Mouse (Mus musculus) Patski (cell line): ENCODE data around the gene Fer1l4. TPM values are rescaled to one million over a fixed set of nuclear protein-coding genes. Genes with fewer than 3 reads are reported as not detected.
A peak's percentile ranks its signal among the peaks of the same experiment; 100 is the strongest.

Experiments
- ATAC-seq: fragments of 100-300 bp; one replicate; pipeline ENCODE4 v1.8.0; 2021
- CTCF ChIA-PET: fragments of 350-600 bp; sonication (Branson Sonifier 250); formaldehyde crosslinking; loops from one replicate; lab custom pipeline; 2022; ENCODE audit warnings: inconsistent platforms; lab: Charles Lee
- POLR2A ChIA-PET: fragments of 350-600 bp; sonication (Branson Sonifier 250); formaldehyde crosslinking; loops from one replicate; lab custom pipeline; 2022; ENCODE audit warnings: antibody characterized with exemption, inconsistent platforms; lab: Charles Lee
- DNase-seq: peaks from one replicate; pipeline ENCODE4 v3.0.0-alpha.2; 2011; ENCODE audit warnings: low read depth, low spot score
- H3K27me3 ChIP-seq: fragments of 371-371 bp; one replicate; pipeline ENCODE4 v1.5.1; 2021
- CTCF ChIP-seq: fragments of 100-300 bp; IDR thresholded peaks from one replicate; pipeline ENCODE4 v1.5.1; 2021
- in situ Hi-C: fragments of 300-500 bp; cut with MboI; formaldehyde crosslinking; loops from 3 replicates; pipeline ENCODE4 v1.11.1; 2018; ENCODE audit warnings: low pct_unique_long_range_greater_than_20kb, mixed read lengths
- polyA plus RNA-seq: library from polyadenylated mRNA; unstranded; gene quantifications from one replicate; pipeline ENCODE4 v1.2.3, GENCODE M21; 2021

The Fer1l4 gene
- polyA plus RNA-seq, 1 experiment from 2014 or later: not detected

DNA sequence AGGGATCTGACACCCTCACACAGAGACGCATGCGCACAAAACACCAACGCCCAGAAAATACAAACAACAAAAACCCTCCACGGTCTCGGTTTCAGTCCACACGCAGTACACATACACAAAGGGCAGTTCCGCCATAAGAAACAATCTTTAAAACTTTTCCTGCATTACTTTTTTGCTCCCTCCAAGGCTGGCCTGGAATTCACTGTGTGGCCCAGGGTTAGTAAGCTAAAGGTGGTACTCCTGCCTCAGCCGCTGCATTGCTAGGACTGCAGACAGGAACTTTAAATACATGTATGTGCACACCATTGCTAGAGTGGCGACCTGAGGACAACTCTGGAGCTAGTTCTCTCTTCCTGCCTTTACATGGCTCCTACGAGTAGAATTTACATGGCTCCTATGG, 18.5 kb upstream of the Fer1l4 start:
- H3K27me3 ChIP-seq: no peaks in the 10 kb centered on the region
- no peak for DNase-seq
- no peak for ATAC-seq
- in situ Hi-C loops: no loop called here
- ChIA-PET CTCF (no interaction called here), POLR2A (interaction anchor here (1.5 kb wide), 1 partner anchor 10 kb away, joined by 3 read pairs; no protein-coding TSS in a partner anchor)
- no peak for TF ChIP-seq CTCF

DNA sequence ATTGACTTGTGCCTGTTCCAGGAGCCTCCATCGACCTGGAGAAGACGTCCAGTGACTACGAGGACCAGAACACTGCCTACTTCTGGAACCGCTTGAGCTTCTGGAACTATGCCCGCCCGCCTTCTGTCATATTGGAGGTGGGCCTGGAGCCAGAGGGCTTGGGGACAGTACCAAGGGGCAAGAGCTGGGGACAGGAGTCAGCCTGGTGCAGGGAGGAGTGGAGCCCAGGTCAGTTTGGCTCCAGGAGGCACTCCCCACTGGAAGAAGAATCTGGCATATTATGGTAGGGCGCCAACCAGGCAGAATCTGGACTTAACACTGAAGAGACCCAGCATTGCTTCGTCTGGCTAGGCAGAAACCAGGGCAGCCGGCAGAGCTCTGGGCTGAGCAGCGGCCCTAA, 15.2 kb upstream of the Fer1l4 start:
- CTCF ChIA-PET: interaction anchor here (1.5 kb wide), 1 partner anchor 15 kb away, joined by 3 read pairs; no protein-coding TSS in a partner anchor
- DNase-seq: no peak
- POLR2A ChIA-PET: no interaction called here
- in situ Hi-C loops: no loop called here
- ATAC-seq: no peak
- TF ChIP-seq CTCF: no peak
- H3K27me3 ChIP-seq: peaks cover 3% of the 10 kb centered on the region

DNA sequence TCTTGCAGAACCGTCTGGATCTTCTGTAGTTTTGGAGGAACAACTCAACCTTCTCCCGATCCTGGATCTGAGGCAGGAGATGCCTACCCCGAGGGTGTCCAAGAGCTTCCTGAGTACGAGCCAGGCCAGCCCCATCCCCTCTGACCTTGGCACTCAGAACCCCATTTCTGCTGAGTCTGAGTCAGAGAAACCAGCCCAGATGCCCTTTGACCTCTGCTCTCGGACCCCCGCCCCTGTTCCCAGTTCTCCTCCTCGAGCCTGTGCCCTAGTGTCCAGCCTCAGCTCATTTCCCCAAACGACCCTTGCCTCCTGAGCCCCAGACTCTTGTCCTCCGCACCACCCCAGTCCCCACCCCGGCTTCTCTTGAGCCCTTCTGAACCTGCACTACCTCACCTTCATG, 13.4 kb upstream of the Fer1l4 start:
- CTCF ChIA-PET: no interaction called here
- in situ Hi-C loops: no loop called here
- TF ChIP-seq CTCF: no peak
- no peak for ATAC-seq
- POLR2A ChIA-PET: no interaction called here
- no peak for DNase-seq
- H3K27me3 ChIP-seq: peaks cover 5% of the 10 kb centered on the region

DNA sequence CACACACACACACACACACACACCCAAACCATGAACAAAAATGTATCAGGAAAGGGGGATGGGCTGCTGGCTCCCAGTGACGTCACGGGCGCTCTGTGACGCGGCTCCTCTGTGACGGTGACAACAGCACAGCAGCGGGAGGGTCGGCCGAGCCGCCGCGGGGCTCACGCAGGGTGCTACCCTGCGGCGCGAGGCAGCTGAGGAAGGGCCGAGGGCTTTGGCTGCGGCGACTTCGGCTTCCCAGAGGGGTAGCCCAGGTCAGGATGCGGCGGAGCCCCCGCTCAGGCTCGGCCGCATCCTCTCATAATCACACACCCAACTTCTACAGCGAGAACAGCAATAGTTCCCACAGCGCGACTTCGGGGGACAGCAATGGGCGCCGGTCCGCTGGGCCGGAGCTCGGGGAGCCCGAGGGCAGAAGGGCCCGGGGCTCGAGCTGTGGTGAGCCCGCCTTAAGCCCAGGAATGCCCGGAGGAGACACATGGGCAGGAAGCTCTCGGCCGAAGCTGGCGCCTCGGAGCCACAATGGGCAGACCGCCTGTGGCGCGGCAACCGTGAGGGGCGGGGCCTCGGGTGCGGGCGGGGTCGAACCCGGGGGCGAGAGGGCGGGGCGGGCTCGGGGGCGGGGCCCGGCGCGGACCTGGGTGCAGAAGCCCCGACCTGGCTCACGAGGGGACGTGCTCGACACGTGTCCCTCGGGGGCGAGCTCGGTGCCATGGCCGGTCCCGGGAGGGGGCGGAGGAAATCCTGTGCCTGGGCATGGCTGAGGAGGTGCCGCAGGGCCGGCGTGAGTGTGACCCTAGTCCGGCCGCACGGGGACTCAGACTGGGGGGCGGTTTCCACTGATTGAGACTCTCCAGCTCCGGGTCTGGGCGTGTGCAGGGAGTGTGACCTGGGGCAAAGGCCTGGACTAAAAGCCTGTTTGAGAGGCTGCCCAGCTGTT, 12.6 kb upstream of the Fer1l4 start, which contains the start of gene Spag4:
Gene Spag4, plus strand, starts transcription at position 77 of the 943 bp plus-strand sequence.
- DNase-seq (peak; percentile 12), ATAC-seq (peak; percentile 62)
- CTCF ChIA-PET: no interaction called here
- POLR2A ChIA-PET: no interaction called here
- no peak for TF ChIP-seq CTCF
- H3K27me3 ChIP-seq: peaks cover 5% of the 10 kb centered on the region
- in situ Hi-C loops: no loop called here

DNA sequence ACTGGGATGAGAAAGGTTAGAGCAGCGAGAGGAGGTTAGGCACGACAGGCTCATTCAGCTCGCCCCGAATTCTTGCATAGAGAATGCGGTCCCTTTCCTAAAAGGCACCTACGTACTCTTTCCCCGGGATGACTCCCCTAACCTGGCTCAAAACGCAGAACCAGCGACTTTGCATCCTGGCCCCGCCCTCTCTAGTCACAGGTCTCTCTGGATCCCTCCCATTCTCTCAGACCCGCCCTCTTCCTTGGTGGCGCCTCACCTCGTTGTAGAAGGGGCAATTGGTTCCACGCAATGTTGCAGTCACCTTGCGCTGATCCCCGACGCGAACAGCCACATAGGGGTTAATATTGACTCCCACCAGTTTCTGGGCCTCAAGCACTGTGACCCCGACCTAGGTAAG, 4.8 kb downstream of the Fer1l4 start:
- H3K27me3 ChIP-seq: peaks cover 19% of the 10 kb centered on the region
- TF ChIP-seq CTCF: no peak
- ATAC-seq: no peak
- POLR2A ChIA-PET: no interaction called here
- in situ Hi-C loops: loop anchor here (25.0 kb wide), 1 partner anchor 614 kb away; no protein-coding TSS in a partner anchor
- CTCF ChIA-PET: no interaction called here
- DNase-seq: no peak

DNA sequence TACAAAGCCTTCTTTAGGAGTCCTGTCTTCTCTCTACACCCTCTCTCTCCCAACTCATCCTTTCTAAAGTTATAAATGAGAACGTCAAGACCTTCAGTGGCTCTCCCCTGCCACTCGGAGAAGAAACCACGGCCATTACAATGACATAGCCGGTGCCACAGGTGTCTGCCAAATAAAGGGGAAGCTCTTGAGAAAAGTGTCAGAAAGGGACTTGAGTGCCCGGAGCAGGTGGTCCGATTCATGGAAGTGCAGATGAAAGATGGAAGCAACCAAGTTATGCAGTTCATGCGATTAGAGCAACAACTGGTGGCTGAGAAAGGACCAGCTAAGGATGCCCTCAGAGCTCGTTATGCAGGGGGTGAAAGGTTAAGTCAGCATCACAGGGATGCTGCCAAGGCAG, 9.8 kb downstream of the Fer1l4 start:
- in situ Hi-C loops: loop anchor here (25.0 kb wide), 1 partner anchor 619 kb away; no protein-coding TSS in a partner anchor
- ATAC-seq: no peak
- ChIA-PET CTCF (interaction anchor here (0.9 to 1.2 kb wide), 2 partner anchors 16 to 30 kb away, joined by 3 read pairs; no protein-coding TSS in a partner anchor), POLR2A (interaction anchor here (0.6 kb wide), 1 partner anchor 11 kb away, joined by 5 read pairs; no protein-coding TSS in a partner anchor)
- peaks cover 20% of the 10 kb centered on the region for H3K27me3 ChIP-seq
- no peak for DNase-seq
- no peak for TF ChIP-seq CTCF

DNA sequence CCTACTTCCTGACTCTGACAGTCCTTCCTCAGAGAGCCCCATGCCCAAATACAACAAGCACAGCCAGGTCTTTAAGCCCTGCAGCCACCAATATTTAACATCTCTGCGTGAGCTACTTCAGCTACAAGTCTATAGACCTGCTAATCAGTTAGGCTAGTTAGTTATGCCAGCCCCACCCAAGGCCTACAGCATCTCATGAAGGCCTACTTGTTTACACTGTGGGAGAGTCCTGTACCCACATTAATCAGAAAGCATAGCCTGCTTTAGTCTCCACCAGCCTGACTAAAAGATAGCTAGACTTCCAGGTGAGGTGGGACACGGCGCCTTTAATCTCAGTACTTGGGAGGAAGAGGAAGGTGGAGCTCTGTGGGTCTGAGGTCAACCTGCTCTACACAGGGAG, 13.4 kb downstream of the Fer1l4 start:
- DNase-seq (no peak), ATAC-seq (no peak)
- H3K27me3 ChIP-seq: peaks cover 32% of the 10 kb centered on the region
- POLR2A ChIA-PET: no interaction called here
- in situ Hi-C loops: loop anchor here (25.0 kb wide), 1 partner anchor 623 kb away; no protein-coding TSS in a partner anchor
- TF ChIP-seq CTCF: no peak
- CTCF ChIA-PET: no interaction called here

DNA sequence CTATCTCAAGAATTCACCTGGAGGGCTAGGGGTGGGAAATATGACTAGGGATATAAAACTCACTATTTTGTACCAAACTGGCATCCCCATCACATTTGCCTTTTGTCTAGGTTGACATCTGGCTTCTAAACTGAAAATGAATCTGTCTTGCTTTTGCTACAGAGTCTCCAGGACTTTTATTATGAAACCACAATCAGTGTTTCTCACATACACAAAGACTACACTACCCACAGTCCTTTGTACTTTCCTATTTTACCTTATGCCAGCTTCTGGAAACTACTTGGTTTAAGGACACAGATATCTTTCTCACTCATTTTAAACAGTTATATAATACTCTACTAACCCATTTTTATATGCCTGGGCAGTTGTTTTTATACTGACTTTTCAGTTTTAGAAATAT, 27.3 kb downstream of the Fer1l4 start:
- POLR2A ChIA-PET: no interaction called here
- ATAC-seq (no peak), DNase-seq (no peak)
- H3K27me3 ChIP-seq: no peaks in the 10 kb centered on the region
- no peak for TF ChIP-seq CTCF
- CTCF ChIA-PET: no interaction called here
- in situ Hi-C loops: loop anchor here (25.0 kb wide), 1 partner anchor 637 kb away; no protein-coding TSS in a partner anchor

DNA sequence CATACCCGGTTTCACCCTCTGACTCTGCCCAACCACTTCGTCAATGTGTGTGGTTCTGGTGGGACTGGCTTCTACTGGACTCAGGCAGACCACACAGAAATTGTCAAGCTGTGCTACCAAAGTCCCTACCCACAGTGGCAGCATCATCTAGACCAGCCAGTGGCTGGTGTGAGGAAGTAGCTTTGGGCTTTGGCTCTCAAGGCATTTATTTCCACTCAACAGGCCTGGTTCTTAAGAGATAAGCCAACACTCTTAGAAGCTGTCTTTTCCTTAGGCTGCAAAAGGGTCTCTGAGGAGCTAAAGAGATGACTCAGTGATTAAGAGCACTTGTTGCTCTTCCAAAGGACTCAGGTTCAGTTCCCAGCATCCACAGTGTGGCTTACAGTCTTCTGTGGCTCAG, 31.0 kb downstream of the Fer1l4 start:
- ChIA-PET CTCF (no interaction called here), POLR2A (no interaction called here)
- DNase-seq: no peak
- in situ Hi-C loops: loop anchor here (5.0 to 25.0 kb wide), 2 partner anchors 41 to 266 kb away; no protein-coding TSS in a partner anchor
- H3K27me3 ChIP-seq: no peaks in the 10 kb centered on the region
- TF ChIP-seq CTCF: no peak
- ATAC-seq: no peak

DNA sequence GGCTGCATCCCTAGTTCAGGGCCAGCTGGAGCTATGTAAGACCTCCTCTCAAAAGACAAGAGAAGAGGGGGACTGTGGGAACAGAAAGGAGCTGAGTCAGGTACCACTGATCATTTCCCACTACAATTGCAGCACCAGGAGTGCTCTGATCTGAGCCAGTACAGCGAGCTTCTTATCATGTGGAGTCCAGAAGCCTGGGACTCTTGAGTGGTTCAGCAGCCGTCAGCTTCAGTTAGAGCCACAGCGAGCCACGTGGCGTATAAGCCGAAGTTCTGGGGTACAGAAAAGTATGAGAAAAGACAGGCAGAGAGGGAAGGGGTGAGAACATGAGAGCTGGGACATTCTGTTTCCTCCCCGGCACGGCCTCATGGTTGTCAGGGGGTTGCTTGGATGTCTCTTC, 31.5 kb downstream of the Fer1l4 start:
- no peak for TF ChIP-seq CTCF
- POLR2A ChIA-PET: no interaction called here
- DNase-seq (no peak), ATAC-seq (no peak)
- in situ Hi-C loops: loop anchor here (5.0 to 25.0 kb wide), 2 partner anchors 41 to 266 kb away; no protein-coding TSS in a partner anchor
- no peaks in the 10 kb centered on the region for H3K27me3 ChIP-seq
- CTCF ChIA-PET: no interaction called here

DNA sequence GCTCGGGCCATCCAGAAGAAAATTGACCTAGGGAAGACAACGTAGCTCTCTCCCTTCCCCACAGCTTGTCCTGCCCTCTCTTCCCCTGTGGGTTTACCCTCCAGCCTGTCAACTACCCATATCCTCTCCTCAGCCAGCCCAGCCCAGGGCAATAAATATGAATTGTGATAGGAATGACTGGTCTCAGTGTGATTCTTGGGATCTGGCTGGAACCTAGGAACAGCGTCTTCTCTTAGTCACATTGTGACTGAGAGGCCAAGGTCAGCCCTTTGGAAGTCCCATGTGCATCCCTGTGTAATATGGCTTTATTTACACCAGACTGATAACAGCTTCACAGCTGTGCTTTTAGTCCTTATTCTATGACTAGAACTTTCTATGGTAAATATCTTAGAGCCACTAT, 34.6 kb downstream of the Fer1l4 start:
- ChIA-PET CTCF (no interaction called here), POLR2A (no interaction called here)
- ATAC-seq: no peak
- in situ Hi-C loops: loop anchor here (25.0 kb wide), 1 partner anchor 269 kb away; no protein-coding TSS in a partner anchor
- H3K27me3 ChIP-seq: no peaks in the 10 kb centered on the region
- DNase-seq: no peak
- TF ChIP-seq CTCF: no peak
